Mouse (Mus musculus) brain, embryonic 14.5 days (tissue): ENCODE data around the gene Hddc3.

ENCODE experiments used
- CTCF ChIP-seq: fragments of 200-500 bp; IDR thresholded peaks from 2 replicates; pipeline ENCODE4 v1.5.1; 2012; ENCODE audit warnings: inconsistent platforms, mild to moderate bottlenecking, moderate library complexity, borderline replicate concordance; ENCODE audit not compliant: insufficient read depth, insufficient read length; ENCODE audit errors: extremely low read depth
- POLR2A ChIP-seq: fragments of 200-500 bp; IDR thresholded peaks from 2 replicates; pipeline ENCODE4 v1.6.1; 2012; ENCODE audit warnings: mild to moderate bottlenecking, inconsistent platforms, borderline replicate concordance; ENCODE audit not compliant: poor library complexity, insufficient read depth, insufficient read length, severe bottlenecking; ENCODE audit errors: extremely low read depth

DNA sequence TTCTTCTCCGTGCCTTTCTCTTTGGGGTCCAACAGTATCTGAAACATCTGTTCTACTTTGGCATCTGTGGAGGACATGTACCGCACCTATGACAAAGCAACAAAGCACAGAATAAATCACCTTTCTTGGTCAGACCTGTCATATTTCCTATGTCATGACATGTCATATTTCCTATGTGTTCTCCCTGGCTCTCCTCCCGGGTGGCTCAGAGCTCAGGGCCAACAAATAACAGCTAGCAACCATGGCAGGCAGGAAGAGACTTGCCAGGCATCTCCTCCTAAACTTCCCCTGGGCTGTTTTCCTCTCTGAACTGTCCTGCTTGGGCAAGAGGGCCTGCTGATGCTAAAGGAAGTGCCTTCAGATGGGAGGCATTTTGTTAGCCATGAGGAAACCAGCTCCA lies 6.0 kb upstream of the Hddc3 start:
- no peak for TF ChIP-seq CTCF
- no peak for TF ChIP-seq POLR2A
